Mouse (Mus musculus) neural tube, embryonic 14.5 days (tissue): ENCODE results near the gene Ccdc85c. TPM values are rescaled to one million over a fixed set of nuclear protein-coding genes. Genes with fewer than 3 reads are reported as not detected.
A peak's percentile ranks its signal among the peaks of the same experiment; 100 is the strongest.

ENCODE experiments used
- ATAC-seq: fragments of 200-750 bp; cut with Nextera tagmentation; 2 replicates; pipeline ENCODE4 v1.8.0; 2017; ENCODE audit warnings: low read depth, mild to moderate bottlenecking, moderate TSS enrichment, moderate library complexity
- H3K27ac ChIP-seq: fragments of 300-500 bp; sonication (generic); 2 replicates; pipeline ENCODE4 v1.5.1; 2014; ENCODE audit warnings: low read depth, mild to moderate bottlenecking, control low read depth, low read length, moderate library complexity, mixed read lengths
- H3K27me3 ChIP-seq: fragments of 300-500 bp; sonication (generic); 2 replicates; pipeline ENCODE4 v1.6.1; 2014; ENCODE audit warnings: low read length; ENCODE audit not compliant: control insufficient read depth, insufficient read depth
- H3K36me3 ChIP-seq: fragments of 300-500 bp; sonication (generic); 2 replicates; pipeline ENCODE4 v1.6.1; 2014; ENCODE audit warnings: low read length, mixed read lengths; ENCODE audit not compliant: control insufficient read depth, insufficient read depth
- H3K4me1 ChIP-seq: fragments of 300-500 bp; sonication (generic); 2 replicates; pipeline ENCODE4 v1.6.1; 2014; ENCODE audit warnings: low read length; ENCODE audit not compliant: control insufficient read depth, insufficient read depth
- H3K4me2 ChIP-seq: fragments of 300-500 bp; sonication (generic); 2 replicates; pipeline ENCODE4 v1.6.1; 2014; ENCODE audit warnings: mild to moderate bottlenecking, low read depth, low read length, control low read depth
- H3K4me3 ChIP-seq: fragments of 300-500 bp; sonication (generic); 2 replicates; pipeline ENCODE4 v1.5.1; 2014; ENCODE audit warnings: low read depth, low read length, control low read depth, mixed read lengths
- H3K9ac ChIP-seq: fragments of 300-500 bp; sonication (generic); replicated peaks from 2 replicates; pipeline ENCODE4 v1.6.1; 2014; ENCODE audit warnings: low read depth, mild to moderate bottlenecking, control low read depth, low read length, mixed read lengths
- H3K9me3 ChIP-seq: fragments of 300-500 bp; sonication (generic); 2 replicates; pipeline ENCODE4 v1.6.1; 2016; ENCODE audit warnings: low read length; ENCODE audit not compliant: control insufficient read depth
- WGBS: fragments of 180-500 bp; shearing (Covaris S2); extraction: QIAGEN DNeasy Blood & Tissue Kit; methylation state at CpG from one replicate; pipeline ENCODE4 v1.1.7; 2014; 5-methylcytosine and 5-hydroxymethylcytosine counted together
- polyA plus RNA-seq: library from polyadenylated mRNA; unstranded; fragments of >200 nt; fragmentation: Nextera tagmentation; extraction: Ambion mirVana; gene quantifications from 2 replicates; pipeline ENCODE4 v1.2.1, GENCODE M21; 2014

Gene Ccdc85c
- polyA plus RNA-seq, 1 experiment from 2014 or later, result 17.3 TPM

- no peak for ATAC-seq
- no peak overlapping the region for H3K4me2 ChIP-seq
- 88% methylated on average over 27 of the region's 31 CpGs for WGBS
- H3K4me1 ChIP-seq, result peaks cover 32% of the 10 kb centered on the region
- H3K9ac ChIP-seq, result no peak overlapping the region
- H3K4me3 ChIP-seq, result no peak overlapping the region
- no peaks in the 10 kb centered on the region for H3K9me3 ChIP-seq
- no peaks in the 10 kb centered on the region for H3K27me3 ChIP-seq
- H3K27ac ChIP-seq, result no peak overlapping the region
- H3K36me3 ChIP-seq, result no peaks in the 10 kb centered on the region
Observed at GRCm38 (mm10) chr12:108251034-108251792, 24.0 kb downstream of the Ccdc85c start.

- Histone ChIP-seq H3K4me2 (no peak overlapping the region), H3K27me3 (no peaks in the 10 kb centered on the region), H3K9ac (no peak overlapping the region), H3K36me3 (no peaks in the 10 kb centered on the region), H3K27ac (no peak overlapping the region), H3K4me1 (peaks cover 37% of the 10 kb centered on the region), H3K9me3 (no peaks in the 10 kb centered on the region), H3K4me3 (no peak overlapping the region)
- WGBS, result 57% methylated on average over 10 of the region's 10 CpGs
- no peak for ATAC-seq
Observed at GRCm38 (mm10) chr12:108249522-108249921, 25.7 kb downstream of the Ccdc85c start.

- 97% methylated on average over 8 of the region's 8 CpGs for WGBS
Observed at GRCm38 (mm10) chr12:108249019-108249418, 26.2 kb downstream of the Ccdc85c start.

DNA sequence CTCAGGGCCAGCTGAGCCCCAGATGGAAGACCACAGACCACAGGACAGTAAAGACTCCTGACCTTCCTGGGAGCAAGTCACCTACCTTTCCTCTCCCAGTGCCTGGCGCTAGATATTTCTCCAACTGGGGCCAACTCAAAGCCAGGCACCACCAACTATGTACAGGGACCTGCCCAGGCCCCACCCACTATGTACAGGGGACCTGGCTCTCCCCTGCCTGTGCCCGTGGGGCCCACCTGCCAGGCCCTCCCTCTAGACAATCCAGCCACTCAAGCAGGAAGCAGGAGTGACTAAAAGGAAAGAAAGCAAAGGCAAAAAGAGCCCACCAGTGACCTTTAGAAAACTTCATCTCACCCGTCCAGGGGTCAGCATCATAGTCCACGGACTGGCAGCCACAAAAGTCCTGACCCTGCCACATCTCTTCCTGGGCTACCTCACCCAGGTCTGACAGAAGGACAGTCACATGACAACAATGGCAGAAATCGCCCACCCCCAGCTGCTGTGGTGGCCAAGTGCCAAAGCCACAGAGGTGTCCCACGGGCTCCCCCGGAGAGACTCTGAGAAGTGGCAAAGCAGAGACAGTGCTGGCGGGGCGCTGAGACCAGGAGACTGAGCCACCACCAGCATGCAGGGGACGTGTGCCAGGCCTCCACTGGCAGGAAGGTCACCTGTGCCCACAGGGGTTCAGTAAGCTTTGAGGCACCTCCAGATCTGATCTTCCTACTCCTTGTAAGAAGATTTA is 28.3 kb downstream of the Ccdc85c start:
- H3K27me3 ChIP-seq, result no peaks in the 10 kb centered on the region
- ATAC-seq, result no peak
- no peaks in the 10 kb centered on the region for H3K36me3 ChIP-seq
- no peak overlapping the region for H3K9ac ChIP-seq
- no peaks in the 10 kb centered on the region for H3K9me3 ChIP-seq
- no peak overlapping the region for H3K4me3 ChIP-seq
- H3K4me1 ChIP-seq, result peaks cover 50% of the 10 kb centered on the region
- 66% methylated on average over 10 of the region's 10 CpGs for WGBS
- no peak overlapping the region for H3K27ac ChIP-seq
- H3K4me2 ChIP-seq, result no peak overlapping the region

More at GRCm38 (mm10) chr12:108249019-108249418, 26.2 kb downstream of the Ccdc85c start:
- H3K4me3 ChIP-seq, result no peak overlapping the region
- H3K36me3 ChIP-seq, result no peaks in the 10 kb centered on the region
- H3K4me1 ChIP-seq, result peaks cover 40% of the 10 kb centered on the region
- H3K9me3 ChIP-seq, result no peaks in the 10 kb centered on the region
- ATAC-seq, result no peak
- H3K27ac ChIP-seq, result no peak overlapping the region
- no peaks in the 10 kb centered on the region for H3K27me3 ChIP-seq
- no peak overlapping the region for H3K9ac ChIP-seq
- no peak overlapping the region for H3K4me2 ChIP-seq

- Histone ChIP-seq H3K9me3 (no peaks in the 10 kb centered on the region), H3K4me3 (no peak overlapping the region), H3K36me3 (no peaks in the 10 kb centered on the region), H3K9ac (no peak overlapping the region), H3K27ac (no peak overlapping the region; the same call in 1 of the 2 replicates), H3K4me2 (no peak overlapping the region), H3K4me1 (peaks cover 63% of the 10 kb centered on the region), H3K27me3 (no peaks in the 10 kb centered on the region)
- WGBS, result 35% methylated on average over 9 of the region's 9 CpGs
- ATAC-seq, result no peak
Observed at GRCm38 (mm10) chr12:108245579-108245978, 29.6 kb downstream of the Ccdc85c start.

- no peaks in the 10 kb centered on the region for H3K36me3 ChIP-seq
- 2% methylated on average over 8 of the region's 8 CpGs for WGBS
- H3K4me1 ChIP-seq, result peaks cover 71% of the 10 kb centered on the region
- no peak overlapping the region for H3K4me3 ChIP-seq
- no peak overlapping the region; the same call in 1 of the 2 replicates for H3K4me2 ChIP-seq
- no peak for ATAC-seq
- 0 out of 2 replicates have a peak overlapping the region, but pooled peaks have one; percentile 21 for H3K9ac ChIP-seq
- no peaks in the 10 kb centered on the region for H3K9me3 ChIP-seq
- no peaks in the 10 kb centered on the region for H3K27me3 ChIP-seq
- peak overlapping the region; percentile 62 for H3K27ac ChIP-seq
Observed at GRCm38 (mm10) chr12:108244778-108245177, 30.4 kb downstream of the Ccdc85c start.

GRCm38 (mm10) chr12:108242243-108242745 is 32.9 kb downstream of the Ccdc85c start:
- Histone ChIP-seq H3K36me3 (no peaks in the 10 kb centered on the region), H3K4me1 (peaks cover 84% of the 10 kb centered on the region), H3K27ac (peak overlapping the region; percentile 86), H3K9ac (peak overlapping the region; percentile 11; the same call in 1 of the 2 replicates), H3K27me3 (no peaks in the 10 kb centered on the region), H3K4me2 (no peak overlapping the region), H3K4me3 (no peak overlapping the region), H3K9me3 (no peaks in the 10 kb centered on the region)
- no peak for ATAC-seq
- 32% methylated on average over 20 of the region's 20 CpGs for WGBS

DNA sequence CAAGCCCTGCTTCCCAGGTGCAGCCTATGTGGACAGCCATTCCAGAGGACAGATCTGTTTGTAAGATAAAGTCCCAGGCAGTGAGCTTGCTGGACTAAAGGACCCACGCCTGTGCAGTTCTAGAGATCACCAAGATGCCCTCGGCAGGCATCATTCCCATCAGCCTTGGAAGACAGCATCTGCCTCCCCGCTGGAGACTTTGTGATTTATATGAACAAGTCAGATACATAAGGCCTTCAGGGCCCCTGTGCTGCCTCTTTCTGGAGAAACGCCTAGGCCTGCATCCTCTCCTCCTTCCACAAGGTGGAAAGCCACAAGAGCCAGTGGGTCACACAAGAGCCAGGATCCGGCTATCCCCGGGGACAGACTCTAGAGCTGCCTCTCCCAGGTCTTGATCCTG is 33.6 kb downstream of the Ccdc85c start:
- H3K27ac ChIP-seq, result peak overlapping the region; percentile 86
- no peak; the same call in 1 of the 2 replicates for ATAC-seq

More for the DNA sequence above, 33.6 kb downstream of the Ccdc85c start:
- WGBS, result 18% methylated on average over 6 of the region's 6 CpGs
- no peaks in the 10 kb centered on the region for H3K9me3 ChIP-seq
- H3K4me2 ChIP-seq, result no peak overlapping the region; the same call in 1 of the 2 replicates
- H3K36me3 ChIP-seq, result no peaks in the 10 kb centered on the region
- H3K27me3 ChIP-seq, result no peaks in the 10 kb centered on the region
- no peak overlapping the region for H3K4me3 ChIP-seq
- H3K9ac ChIP-seq, result no peak overlapping the region; the same call in 1 of the 2 replicates
- H3K4me1 ChIP-seq, result peaks cover 79% of the 10 kb centered on the region
